Mouse (Mus musculus) adrenal gland, adult 2 months (tissue): ENCODE results near the gene Adgrg1. TPM values are rescaled to one million over a fixed set of nuclear protein-coding genes. Genes with fewer than 3 reads are reported as not detected.
A peak's percentile ranks its signal among the peaks of the same experiment; 100 is the strongest.

Experiments used
- DNase-seq: peaks from one replicate; pipeline ENCODE4 v3.0.0; 2021
- polyA plus RNA-seq: library from polyadenylated mRNA; depleted of rRNA; stranded (reverse); fragments of >200 nt; gene quantifications from 2 replicates; pipeline ENCODE4 v1.2.3, GENCODE M21; 2012; rRNA removed
- total RNA-seq, 2 experiments: library from RNA; stranded (reverse); gene quantifications; 2 replicates each; pipeline ENCODE4 v1.2.3; 2021

The Adgrg1 gene
- total and polyA plus RNA-seq, 3 experiments: 17.3 to 40.2 (median 24.3) TPM

GRCm38 (mm10) chr8:95037106-95037925 is 62.8 kb downstream of the Adgrg1 start:
- peak; percentile 15 for DNase-seq

- DNase-seq: no peak
Measured at GRCm38 (mm10) chr8:95041883-95042784, 67.6 kb downstream of the Adgrg1 start.

GRCm38 (mm10) chr8:95044811-95045210 is 70.3 kb downstream of the Adgrg1 start:
- DNase-seq: no peak

GRCm38 (mm10) chr8:95046982-95047381 is 72.4 kb downstream of the Adgrg1 start:
- DNase-seq: no peak

- DNase-seq: no peak
Measured at GRCm38 (mm10) chr8:95047884-95048680, 73.5 kb downstream of the Adgrg1 start.

- DNase-seq: no peak
Measured at GRCm38 (mm10) chr8:95049636-95050035, 75.1 kb downstream of the Adgrg1 start.

- no peak for DNase-seq
Measured at GRCm38 (mm10) chr8:95054438-95054837, 79.9 kb downstream of the Adgrg1 start.

GRCm38 (mm10) chr8:95054927-95055510 is 80.5 kb downstream of the Adgrg1 start, which contains the start of gene Drc7:
Gene Drc7, plus strand, starts transcription at chr8:95055103.
- DNase-seq: peak; percentile 8

GRCm38 (mm10) chr8:95056414-95056813 is 81.9 kb downstream of the Adgrg1 start:
- DNase-seq: no peak

GRCm38 (mm10) chr8:95058661-95059060 is 84.1 kb downstream of the Adgrg1 start:
- DNase-seq: no peak

GRCm38 (mm10) chr8:95059812-95060533 is 85.4 kb downstream of the Adgrg1 start:
- DNase-seq: no peak

Other genes starting within 250 kb of the Adgrg1 start
- not detected for gene Ccl22, start 229.2 kb upstream of the Adgrg1 start, total RNA-seq
- 0.44 and 0.55 TPM in 2 replicates for gene Ccl22, start 229.2 kb upstream of the Adgrg1 start, polyA plus RNA-seq
- gene Cx3cl1, start 202.7 kb upstream of the Adgrg1 start, total RNA-seq: 10 to 100 TPM; 29.3 to 48.2 TPM
- 116 and 153 TPM in 2 replicates for gene Cx3cl1, start 202.7 kb upstream of the Adgrg1 start, polyA plus RNA-seq
- gene Ccl17, start 164.3 kb upstream of the Adgrg1 start, total RNA-seq: 1 to 10 TPM in 1 of 2 experiments, not detected in 1; 1.7 TPM
- 0.36 TPM in 1 of 2 replicates, not detected in the other for gene Ccl17, start 164.3 kb upstream of the Adgrg1 start, polyA plus RNA-seq
- gene Coq9, start 136.4 kb upstream of the Adgrg1 start, total RNA-seq: 100 to 1,000 TPM; 186 to 208 TPM
- gene Coq9, start 136.4 kb upstream of the Adgrg1 start, polyA plus RNA-seq: 538 and 543 TPM in 2 replicates
- 100 to 1,000 TPM in 1 of 2 experiments, 10 to 100 TPM in 1; 81.5 to 123 TPM for gene Ciapin1, start 136.4 kb upstream of the Adgrg1 start, total RNA-seq
- 118 and 146 TPM in 2 replicates for gene Ciapin1, start 136.4 kb upstream of the Adgrg1 start, polyA plus RNA-seq
- 10 to 100 TPM; 54.5 to 68.0 TPM for gene Polr2c, start 117.3 kb upstream of the Adgrg1 start, total RNA-seq
- 52.0 and 66.6 TPM in 2 replicates for gene Polr2c, start 117.3 kb upstream of the Adgrg1 start, polyA plus RNA-seq
- gene Dok4, start 98.4 kb upstream of the Adgrg1 start, total RNA-seq: 10 to 100 TPM in 1 of 2 experiments, 1 to 10 TPM in 1; 5.8 to 12.4 TPM
- 13.0 and 18.2 TPM in 2 replicates for gene Dok4, start 98.4 kb upstream of the Adgrg1 start, polyA plus RNA-seq
- 10 to 100 TPM in 1 of 2 experiments, 1 to 10 TPM in 1; 7.3 to 12.5 TPM for gene Ccdc102a, start 56.7 kb upstream of the Adgrg1 start, total RNA-seq
- gene Ccdc102a, start 56.7 kb upstream of the Adgrg1 start, polyA plus RNA-seq: 16.5 and 20.4 TPM in 2 replicates
- gene Adgrg5, start 51.1 kb upstream of the Adgrg1 start, total RNA-seq: 1 to 10 TPM; 1.1 to 1.3 TPM
- 1.8 and 2.0 TPM in 2 replicates for gene Adgrg5, start 51.1 kb upstream of the Adgrg1 start, polyA plus RNA-seq
- 1 to 10 TPM; 2.0 to 2.8 TPM for gene Adgrg3, start 42.9 kb downstream of the Adgrg1 start, total RNA-seq
- gene Adgrg3, start 42.9 kb downstream of the Adgrg1 start, polyA plus RNA-seq: 9.1 and 11.2 TPM in 2 replicates
- gene Drc7, start 80.4 kb downstream of the Adgrg1 start, total RNA-seq: not detected
- not detected in 2 replicates for gene Drc7, start 80.4 kb downstream of the Adgrg1 start, polyA plus RNA-seq
- 10 to 100 TPM; 11.0 to 17.7 TPM for gene Katnb1, start 106.4 kb downstream of the Adgrg1 start, total RNA-seq
- 18.9 and 19.1 TPM in 2 replicates for gene Katnb1, start 106.4 kb downstream of the Adgrg1 start, polyA plus RNA-seq
- gene Kifc3, start 228.1 kb downstream of the Adgrg1 start, total RNA-seq: 100 to 1,000 TPM; 134 to 144 TPM
- gene Kifc3, start 228.1 kb downstream of the Adgrg1 start, polyA plus RNA-seq: 268 and 330 TPM in 2 replicates